Mouse (Mus musculus) adipocyte (in vitro differentiated cells): ENCODE data around the gene Slc16a11.

ENCODE experiments used
- DNase-seq: peaks from one replicate; pipeline ENCODE4 v3.0.0-alpha.2; 2016; ENCODE audit warnings: low spot score

Gene Slc16a11

GRCm38 (mm10) chr11:70251853-70252252 lies 39.3 kb downstream of the Slc16a11 start:
- no peak for DNase-seq

- DNase-seq = no peak
These were observed 41.8 kb downstream of the Slc16a11 start for GRCm38 (mm10) chr11:70254337-70254736.

- no peak for DNase-seq
These were observed 42.5 kb downstream of the Slc16a11 start, which contains the start of gene Alox12 for GRCm38 (mm10) chr11:70254931-70255531. Gene Alox12, minus strand, starts transcription at chr11:70255353.

- DNase-seq = no peak
These were observed 46.5 kb downstream of the Slc16a11 start for GRCm38 (mm10) chr11:70259035-70259434.

- no peak for DNase-seq
These were observed 52.7 kb downstream of the Slc16a11 start for GRCm38 (mm10) chr11:70265252-70265651.

GRCm38 (mm10) chr11:70265819-70266218 lies 53.3 kb downstream of the Slc16a11 start:
- DNase-seq = no peak
